Mouse (Mus musculus): ENCODE data around the gene Inpp5k. TPM values are rescaled to one million over a fixed set of nuclear protein-coding genes. Genes with fewer than 3 reads are reported as not detected.
A peak's percentile ranks its signal among the peaks of the same experiment; 100 is the strongest.

Gene Inpp5k
- polyA plus RNA-seq, 1 experiment = 56.9 TPM

GRCm38 (mm10) chr11:75652222-75652941 lies 21.6 kb downstream of the Inpp5k start:
- peak in 1 of 2 experiments; percentile 74 for DNase-seq (ENCODE audit: low read depth in 1 of 2, low spot score in 2 of 2)
- Histone ChIP-seq H3K4me1 (ENCODE audit: control insufficient read depth, insufficient read depth, insufficient read length) (peaks cover 31% of the 10 kb centered on the region), H3K4me3 (ENCODE audit: extremely low read depth, insufficient read depth, insufficient read length) (peak overlapping the region; percentile 95), H3K36me3 (ENCODE audit: control insufficient read depth, insufficient read depth, low read length) (peaks cover 4% of the 10 kb centered on the region; the same call in 1 of the 2 replicates), H3K27me3 (ENCODE audit: control insufficient read depth, insufficient read depth, low read length) (no peaks in the 10 kb centered on the region), H3K27ac (ENCODE audit: insufficient read depth, low read length) (peak overlapping the region; percentile 99)
- 25% methylated on average over 20 of the region's 20 CpGs for WGBS
- TF ChIP-seq POLR2A (IDR thresholded peaks at IDR 0.05; ENCODE audit: low read depth, low read length) = no peak
- no peak for TF ChIP-seq CTCF (IDR thresholded peaks at IDR 0.05; ENCODE audit: extremely low read depth, insufficient read depth, insufficient read length, insufficient replicate concordance)

GRCm38 (mm10) chr11:75652942-75653684 lies 22.3 kb downstream of the Inpp5k start:
- TF ChIP-seq CTCF (IDR thresholded peaks at IDR 0.05; ENCODE audit: extremely low read depth, insufficient read depth, insufficient read length, insufficient replicate concordance) = no peak
- no peak for TF ChIP-seq POLR2A (IDR thresholded peaks at IDR 0.05; ENCODE audit: low read depth, low read length)
- H3K4me1 ChIP-seq (ENCODE audit: control insufficient read depth, insufficient read depth, insufficient read length) = peaks cover 31% of the 10 kb centered on the region

GRCm38 (mm10) chr11:75653781-75654470 lies 23.1 kb downstream of the Inpp5k start:
- H3K27ac ChIP-seq (ENCODE audit: insufficient read depth, low read length) = peak overlapping the region; percentile 99
- TF ChIP-seq POLR2A (IDR thresholded peaks at IDR 0.05; ENCODE audit: low read depth, low read length) = peak; percentile 40
- no peak for TF ChIP-seq CTCF (IDR thresholded peaks at IDR 0.05; ENCODE audit: extremely low read depth, insufficient read depth, insufficient read length, insufficient replicate concordance)
- WGBS = under 1% methylated on average over 39 of the region's 45 CpGs
- H3K4me3 ChIP-seq (ENCODE audit: extremely low read depth, insufficient read depth, insufficient read length) = peak overlapping the region; percentile 95
- DNase-seq (ENCODE audit: low read depth in 1 of 2, low spot score in 2 of 2) = peak; percentile 86 to 88
- peaks cover 30% of the 10 kb centered on the region for H3K4me1 ChIP-seq (ENCODE audit: control insufficient read depth, insufficient read depth, insufficient read length)
- peaks cover 13% of the 10 kb centered on the region for H3K36me3 ChIP-seq (ENCODE audit: control insufficient read depth, insufficient read depth, low read length)
- no peaks in the 10 kb centered on the region for H3K27me3 ChIP-seq (ENCODE audit: control insufficient read depth, insufficient read depth, low read length)

More at GRCm38 (mm10) chr11:75652942-75653684, 22.3 kb downstream of the Inpp5k start:
- DNase-seq (ENCODE audit: low read depth in 1 of 2, low spot score in 2 of 2) = peak in 1 of 2 experiments; percentile 28
- Histone ChIP-seq H3K27ac (ENCODE audit: insufficient read depth, low read length) (peak overlapping the region; percentile 99), H3K27me3 (ENCODE audit: control insufficient read depth, insufficient read depth, low read length) (no peaks in the 10 kb centered on the region), H3K4me3 (ENCODE audit: extremely low read depth, insufficient read depth, insufficient read length) (peak overlapping the region; percentile 95), H3K36me3 (ENCODE audit: control insufficient read depth, insufficient read depth, low read length) (peaks cover 6% of the 10 kb centered on the region; the same call in 1 of the 2 replicates)
- 25% methylated on average over 14 of the region's 14 CpGs for whole genome bisulfite sequencing

GRCm38 (mm10) chr11:75654471-75655390 lies 23.9 kb downstream of the Inpp5k start:
- Histone ChIP-seq H3K4me3 (ENCODE audit: extremely low read depth, insufficient read depth, insufficient read length) (peak overlapping the region; percentile 95), H3K36me3 (ENCODE audit: control insufficient read depth, insufficient read depth, low read length) (peaks cover 18% of the 10 kb centered on the region), H3K27ac (ENCODE audit: insufficient read depth, low read length) (peak overlapping the region; percentile 99), H3K4me1 (ENCODE audit: control insufficient read depth, insufficient read depth, insufficient read length) (peaks cover 22% of the 10 kb centered on the region), H3K27me3 (ENCODE audit: control insufficient read depth, insufficient read depth, low read length) (no peaks in the 10 kb centered on the region)
- TF ChIP-seq POLR2A (IDR thresholded peaks at IDR 0.05; ENCODE audit: low read depth, low read length) (peak; percentile 19), CTCF (IDR thresholded peaks at IDR 0.05; ENCODE audit: extremely low read depth, insufficient read depth, insufficient read length, insufficient replicate concordance) (no peak)
- peak; percentile 87 to 90 for DNase-seq (ENCODE audit: low read depth in 1 of 2, low spot score in 2 of 2)
- WGBS = 24% methylated on average over 25 of the region's 25 CpGs

- 2% methylated on average over 71 of the region's 78 CpGs for WGBS
- Histone ChIP-seq H3K27ac (ENCODE audit: insufficient read depth, low read length) (peak overlapping the region; percentile 99), H3K4me1 (ENCODE audit: control insufficient read depth, insufficient read depth, insufficient read length) (peaks cover 14% of the 10 kb centered on the region; the same call in 1 of the 2 replicates), H3K36me3 (ENCODE audit: control insufficient read depth, insufficient read depth, low read length) (peaks cover 28% of the 10 kb centered on the region), H3K4me3 (ENCODE audit: extremely low read depth, insufficient read depth, insufficient read length) (peak overlapping the region; percentile 92), H3K27me3 (ENCODE audit: control insufficient read depth, insufficient read depth, low read length) (no peaks in the 10 kb centered on the region)
- peak in 1 of 2 experiments; percentile 82 for DNase-seq (ENCODE audit: low read depth in 1 of 2, low spot score in 2 of 2)
- no peak for TF ChIP-seq CTCF (IDR thresholded peaks at IDR 0.05; ENCODE audit: extremely low read depth, insufficient read depth, insufficient read length, insufficient replicate concordance)
- peak; percentile 12; the same call in 1 of the 2 replicates for TF ChIP-seq POLR2A (IDR thresholded peaks at IDR 0.05; ENCODE audit: low read depth, low read length)
Observed at GRCm38 (mm10) chr11:75655621-75656545, 25.1 kb downstream of the Inpp5k start.

Measured in spleen, adult 2 months (tissue).